Mouse (Mus musculus) megakaryocyte, embryonic 14.5 days (primary cell): ENCODE measurements around the gene Gm17606.

Experiments used
- FLI1 ChIP-seq: IDR thresholded peaks from 2 replicates; pipeline ENCODE4 v1.6.1; 2012; ENCODE audit warnings: low read length, inconsistent platforms, mixed read lengths
- GATA1 ChIP-seq: IDR thresholded peaks from 3 replicates; pipeline ENCODE4 v1.6.1; 2012; ENCODE audit warnings: mixed read lengths, low read length, inconsistent platforms, borderline replicate concordance

GRCm38 (mm10) chr14:54603038-54603654 is 37.6 kb upstream of the Gm17606 start:
- no peak for TF ChIP-seq GATA1
- no peak for TF ChIP-seq FLI1
